Mouse (Mus musculus): ENCODE data around the gene Cactin. TPM values are rescaled to one million over a fixed set of nuclear protein-coding genes. Genes with fewer than 3 reads are reported as not detected.
A peak's percentile ranks its signal among the peaks of the same experiment; 100 is the strongest.

Gene Cactin
- polyA plus RNA-seq, 1 experiment from 2014 or later = 49.9 TPM

DNA sequence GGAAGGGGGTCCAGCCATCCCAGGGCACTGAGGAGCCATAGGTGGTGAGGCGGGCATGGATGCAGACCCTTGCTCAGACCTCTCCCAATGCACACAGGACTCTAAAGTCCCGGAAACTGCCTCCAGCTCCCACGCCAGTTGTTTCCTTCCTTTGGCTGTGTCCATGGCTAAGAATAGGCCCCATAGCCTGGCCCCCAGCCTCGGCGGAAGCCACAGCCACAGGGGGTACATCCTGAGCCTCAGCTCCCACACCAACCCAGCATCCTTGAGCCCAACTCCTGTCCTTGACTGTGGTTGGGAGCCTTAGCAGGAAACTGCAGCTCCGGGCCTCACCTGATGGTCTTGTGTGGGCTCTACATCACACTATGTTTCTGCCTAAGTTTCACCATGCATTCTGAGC, 6.0 kb downstream of the Cactin start:
- H3K27ac ChIP-seq (ENCODE audit: low read depth, low read length) = peak overlapping the region; percentile 70
- peak; percentile 26; the same call in 1 of the 2 replicates for ATAC-seq (replicated peaks; ENCODE audit: low FRiP score)
- no peak for DNase-seq (ENCODE audit: low spot score)
- H3K4me2 ChIP-seq = peak overlapping the region; percentile 24
- WGBS = 53% methylated on average over 6 of the region's 6 CpGs
- H3K36me3 ChIP-seq (ENCODE audit: control insufficient read depth, insufficient read depth, low read length) = peaks cover 50% of the 10 kb centered on the region
- H3K4me3 ChIP-seq (ENCODE audit: low read depth, low read length) = no peak overlapping the region
- H3K9me3 ChIP-seq (ENCODE audit: control insufficient read depth, low read length) = no peaks in the 10 kb centered on the region
- 0 out of 2 replicates have a peak overlapping the region, but pooled peaks have one; percentile 20 for H3K9ac ChIP-seq (ENCODE audit: low read depth, low read length)
- peaks cover 36% of the 10 kb centered on the region for H3K4me1 ChIP-seq (replicated peaks; ENCODE audit: control insufficient read depth, insufficient read depth, low read length)
- H3K27me3 ChIP-seq (replicated peaks; ENCODE audit: control insufficient read depth, insufficient read depth, low read length) = no peaks in the 10 kb centered on the region; the same call in 1 of the 2 replicates

GRCm38 (mm10) chr10:81327959-81328358, 7.1 kb downstream of the Cactin start:
- DNase-seq (ENCODE audit: low spot score) = no peak
- Histone ChIP-seq H3K27ac (ENCODE audit: low read depth, low read length) (peak overlapping the region; percentile 73), H3K27me3 (replicated peaks; ENCODE audit: control insufficient read depth, insufficient read depth, low read length) (peaks cover 8% of the 10 kb centered on the region), H3K4me3 (ENCODE audit: low read depth, low read length) (no peak overlapping the region), H3K9me3 (ENCODE audit: control insufficient read depth, low read length) (no peaks in the 10 kb centered on the region), H3K4me1 (replicated peaks; ENCODE audit: control insufficient read depth, insufficient read depth, low read length) (peaks cover 34% of the 10 kb centered on the region), H3K4me2 (peak overlapping the region; percentile 40), H3K9ac (ENCODE audit: low read depth, low read length) (0 out of 2 replicates have a peak overlapping the region, but pooled peaks have one; percentile 11), H3K36me3 (ENCODE audit: control insufficient read depth, insufficient read depth, low read length) (peaks cover 42% of the 10 kb centered on the region)
- ATAC-seq (replicated peaks; ENCODE audit: low FRiP score) = peak; percentile 33
- WGBS = 19% methylated on average over 2 of the region's 2 CpGs

DNA sequence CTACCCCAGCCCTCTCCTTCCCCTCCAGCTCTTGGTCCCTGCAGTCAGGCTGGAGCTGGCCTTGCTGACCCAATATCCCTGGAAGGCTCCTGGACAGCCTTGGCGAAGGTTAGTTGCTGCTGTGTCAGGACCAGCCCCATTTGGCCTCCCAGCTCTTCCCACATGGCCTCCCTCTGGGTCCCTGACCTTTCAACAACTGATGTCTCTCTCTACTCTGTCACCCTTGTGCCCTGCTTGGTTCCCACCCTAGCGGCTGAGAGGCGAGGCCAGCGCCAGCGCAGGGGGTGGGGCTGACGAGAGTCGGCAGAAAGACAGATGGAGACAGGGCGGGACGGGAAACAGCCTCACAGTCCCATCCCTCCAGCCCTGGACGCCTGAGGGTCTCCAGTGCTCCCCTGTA, 7.5 kb downstream of the Cactin start, which contains the start of gene Tbxa2r:
Gene Tbxa2r (plus strand): TSS at position 346 of the 400 bp plus-strand sequence.
- H3K4me2 ChIP-seq = peak within 1 kb of the TSS; percentile 40

DNA sequence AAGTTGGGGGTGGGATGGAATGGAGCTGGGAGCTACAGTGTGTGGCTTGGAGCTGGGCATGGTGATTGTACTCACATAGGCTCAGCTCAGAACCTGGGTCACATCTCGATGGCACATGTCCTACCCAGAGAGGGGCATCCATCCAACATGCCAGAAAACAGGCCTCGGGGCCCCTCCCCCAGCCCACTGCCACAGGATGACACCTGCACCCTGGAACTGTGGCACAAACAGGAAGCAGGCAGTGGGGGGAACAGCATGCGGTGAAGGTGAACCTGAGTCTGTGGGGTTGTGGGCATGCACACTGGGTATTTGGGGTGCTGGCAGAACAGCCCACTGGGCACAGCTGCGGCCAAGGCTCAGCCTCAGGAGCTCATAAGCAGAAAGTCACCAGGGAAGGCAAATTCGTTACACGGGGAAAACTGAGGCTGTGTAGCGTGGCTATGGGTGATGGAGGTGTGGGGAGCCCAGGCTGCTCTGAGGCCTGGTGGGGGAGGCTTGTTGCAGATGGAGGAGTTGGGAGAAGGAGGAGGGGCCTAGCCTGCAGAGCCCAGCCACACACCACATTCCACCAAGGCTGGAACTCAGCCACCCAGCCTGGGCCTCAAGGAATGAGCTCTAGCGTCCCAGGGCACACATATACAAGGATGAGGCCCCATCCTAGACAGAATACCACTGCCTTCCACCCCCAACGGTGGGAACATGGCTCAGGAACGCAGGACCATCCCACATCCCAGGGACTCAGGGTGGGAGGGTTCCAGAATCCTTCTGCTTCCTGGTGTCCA, 8.5 kb downstream of the Cactin start:
- no peaks in the 10 kb centered on the region for H3K9me3 ChIP-seq (ENCODE audit: control insufficient read depth, low read length)
- peak overlapping the region; percentile 60 for H3K27ac ChIP-seq (ENCODE audit: low read depth, low read length)
- H3K4me1 ChIP-seq (replicated peaks; ENCODE audit: control insufficient read depth, insufficient read depth, low read length) = peaks cover 34% of the 10 kb centered on the region
- peak overlapping the region; percentile 40 for H3K4me2 ChIP-seq
- ATAC-seq (replicated peaks; ENCODE audit: low FRiP score) (no peak), DNase-seq (ENCODE audit: low spot score) (no peak)
- H3K9ac ChIP-seq (ENCODE audit: low read depth, low read length) = no peak overlapping the region; the same call in 1 of the 2 replicates
- H3K36me3 ChIP-seq (ENCODE audit: control insufficient read depth, insufficient read depth, low read length) = peaks cover 27% of the 10 kb centered on the region
- peak overlapping the region; percentile 16; the same call in 1 of the 2 replicates for H3K4me3 ChIP-seq (ENCODE audit: low read depth, low read length)
- H3K27me3 ChIP-seq (replicated peaks; ENCODE audit: control insufficient read depth, insufficient read depth, low read length) = peaks cover 11% of the 10 kb centered on the region
- WGBS = 62% methylated on average over 10 of the region's 10 CpGs

More for the DNA sequence above, 7.5 kb downstream of the Cactin start, which contains the start of gene Tbxa2r:
- DNase-seq (ENCODE audit: low spot score) (peak; percentile 61), ATAC-seq (replicated peaks; ENCODE audit: low FRiP score) (peak; percentile 54)
- Histone ChIP-seq H3K4me3 (ENCODE audit: low read depth, low read length) (peak within 1 kb of the TSS; percentile 16; the same call in 1 of the 2 replicates), H3K9me3 (ENCODE audit: control insufficient read depth, low read length) (no peaks in the 10 kb centered on the region), H3K27ac (ENCODE audit: low read depth, low read length) (peak within 1 kb of the TSS; percentile 73), H3K9ac (ENCODE audit: low read depth, low read length) (peak within 1 kb of the TSS; percentile 11; the same call in 1 of the 2 replicates), H3K36me3 (ENCODE audit: control insufficient read depth, insufficient read depth, low read length) (peaks cover 37% of the 10 kb centered on the region), H3K27me3 (replicated peaks; ENCODE audit: control insufficient read depth, insufficient read depth, low read length) (peaks cover 11% of the 10 kb centered on the region), H3K4me1 (replicated peaks; ENCODE audit: control insufficient read depth, insufficient read depth, low read length) (peaks cover 34% of the 10 kb centered on the region)
- WGBS = 8% methylated on average over 10 of the region's 10 CpGs

DNA sequence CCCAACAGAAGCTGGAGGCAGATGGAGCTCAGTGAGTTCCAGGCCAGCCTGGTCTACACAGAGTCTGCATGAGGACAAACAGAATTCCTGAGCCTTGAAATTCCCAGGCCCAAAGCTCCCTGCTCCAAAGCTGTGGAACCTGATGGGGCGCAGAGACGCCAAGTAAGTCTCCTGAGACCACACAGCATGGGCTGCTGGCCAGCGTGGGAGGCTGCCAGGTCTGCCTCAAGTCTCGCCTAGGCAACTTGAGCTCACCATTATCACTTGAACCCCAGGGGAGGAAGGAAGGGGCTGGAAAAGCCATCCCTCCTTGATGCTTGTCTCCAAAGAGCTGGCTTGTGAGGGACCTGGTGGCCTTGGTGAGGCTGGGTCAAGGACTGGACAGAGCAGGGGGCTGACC, 9.1 kb downstream of the Cactin start:
- Histone ChIP-seq H3K9ac (ENCODE audit: low read depth, low read length) (no peak overlapping the region), H3K36me3 (ENCODE audit: control insufficient read depth, insufficient read depth, low read length) (peaks cover 21% of the 10 kb centered on the region), H3K4me1 (replicated peaks; ENCODE audit: control insufficient read depth, insufficient read depth, low read length) (peaks cover 34% of the 10 kb centered on the region), H3K27ac (ENCODE audit: low read depth, low read length) (peak overlapping the region; percentile 60; the same call in 1 of the 2 replicates), H3K9me3 (ENCODE audit: control insufficient read depth, low read length) (no peaks in the 10 kb centered on the region), H3K4me2 (peak overlapping the region; percentile 11; the same call in 1 of the 2 replicates), H3K4me3 (ENCODE audit: low read depth, low read length) (no peak overlapping the region), H3K27me3 (replicated peaks; ENCODE audit: control insufficient read depth, insufficient read depth, low read length) (peaks cover 11% of the 10 kb centered on the region)
- ATAC-seq (replicated peaks; ENCODE audit: low FRiP score) (no peak), DNase-seq (ENCODE audit: low spot score) (no peak)
- WGBS = 57% methylated on average over 4 of the region's 4 CpGs

DNA sequence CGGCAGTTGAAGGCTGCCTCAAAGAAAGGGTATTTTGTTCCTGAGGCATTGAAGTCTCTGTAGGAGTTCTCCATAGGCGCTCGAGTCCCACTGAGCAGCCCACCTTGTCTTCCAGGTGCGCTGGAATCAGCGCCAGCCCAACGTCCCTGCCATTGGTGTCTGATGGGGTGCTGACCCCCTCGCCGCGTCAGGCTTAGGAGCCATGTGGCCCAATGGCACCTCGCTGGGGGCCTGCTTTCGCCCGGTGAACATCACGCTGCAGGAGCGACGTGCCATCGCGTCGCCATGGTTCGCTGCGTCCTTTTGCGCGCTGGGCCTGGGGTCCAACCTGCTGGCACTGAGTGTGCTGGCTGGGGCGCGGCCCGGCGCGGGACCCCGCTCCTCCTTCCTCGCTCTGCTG, 11.4 kb downstream of the Cactin start:
- Histone ChIP-seq H3K4me2 (peak overlapping the region; percentile 41), H3K9me3 (ENCODE audit: control insufficient read depth, low read length) (no peaks in the 10 kb centered on the region), H3K27me3 (replicated peaks; ENCODE audit: control insufficient read depth, insufficient read depth, low read length) (peaks cover 13% of the 10 kb centered on the region), H3K4me1 (replicated peaks; ENCODE audit: control insufficient read depth, insufficient read depth, low read length) (peaks cover 31% of the 10 kb centered on the region), H3K9ac (ENCODE audit: low read depth, low read length) (no peak overlapping the region), H3K4me3 (ENCODE audit: low read depth, low read length) (peak overlapping the region; percentile 15; the same call in 1 of the 2 replicates), H3K27ac (ENCODE audit: low read depth, low read length) (no peak overlapping the region), H3K36me3 (ENCODE audit: control insufficient read depth, insufficient read depth, low read length) (no peaks in the 10 kb centered on the region; the same call in 1 of the 2 replicates)
- DNase-seq (ENCODE audit: low spot score) = no peak
- WGBS = 33% methylated on average over 29 of the region's 29 CpGs
- no peak for ATAC-seq (replicated peaks; ENCODE audit: low FRiP score)

DNA sequence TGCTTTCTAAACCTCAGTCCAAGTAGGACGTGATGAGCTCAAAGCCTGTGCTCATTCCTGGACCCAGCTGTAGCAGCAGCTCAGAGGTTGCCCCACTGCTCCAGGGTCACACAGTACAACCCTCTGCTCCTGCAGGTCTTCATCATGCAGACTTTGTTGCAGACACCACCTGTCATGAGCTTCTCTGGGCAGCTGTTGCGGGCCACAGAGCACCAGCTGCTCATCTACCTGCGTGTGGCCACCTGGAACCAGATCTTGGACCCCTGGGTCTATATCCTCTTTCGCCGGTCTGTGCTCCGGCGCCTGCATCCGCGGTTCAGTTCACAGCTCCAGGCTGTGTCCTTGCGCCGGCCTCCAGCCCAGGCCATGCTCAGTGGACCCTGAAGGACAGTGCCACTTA, 13.4 kb downstream of the Cactin start:
- H3K36me3 ChIP-seq (ENCODE audit: control insufficient read depth, insufficient read depth, low read length) = no peaks in the 10 kb centered on the region; the same call in 1 of the 2 replicates
- H3K4me1 ChIP-seq (replicated peaks; ENCODE audit: control insufficient read depth, insufficient read depth, low read length) = peaks cover 20% of the 10 kb centered on the region
- DNase-seq (ENCODE audit: low spot score) = no peak
- peaks cover 24% of the 10 kb centered on the region for H3K27me3 ChIP-seq (replicated peaks; ENCODE audit: control insufficient read depth, insufficient read depth, low read length)
- ATAC-seq (replicated peaks; ENCODE audit: low FRiP score) = no peak
- no peak overlapping the region for H3K4me3 ChIP-seq (ENCODE audit: low read depth, low read length)
- H3K27ac ChIP-seq (ENCODE audit: low read depth, low read length) = no peak overlapping the region
- no peak overlapping the region for H3K9ac ChIP-seq (ENCODE audit: low read depth, low read length)
- H3K9me3 ChIP-seq (ENCODE audit: control insufficient read depth, low read length) = no peaks in the 10 kb centered on the region
- no peak overlapping the region for H3K4me2 ChIP-seq
- WGBS = 69% methylated on average over 11 of the region's 11 CpGs

- no peak for ATAC-seq (replicated peaks; ENCODE audit: low FRiP score)
- no peak overlapping the region for H3K4me3 ChIP-seq (ENCODE audit: low read depth, low read length)
- H3K9me3 ChIP-seq (ENCODE audit: control insufficient read depth, low read length) = no peaks in the 10 kb centered on the region
- no peak overlapping the region for H3K9ac ChIP-seq (ENCODE audit: low read depth, low read length)
- H3K4me2 ChIP-seq = no peak overlapping the region
- peaks cover 19% of the 10 kb centered on the region for H3K4me1 ChIP-seq (replicated peaks; ENCODE audit: control insufficient read depth, insufficient read depth, low read length)
- H3K27ac ChIP-seq (ENCODE audit: low read depth, low read length) = no peak overlapping the region
- peaks cover 24% of the 10 kb centered on the region for H3K27me3 ChIP-seq (replicated peaks; ENCODE audit: control insufficient read depth, insufficient read depth, low read length)
- H3K36me3 ChIP-seq (ENCODE audit: control insufficient read depth, insufficient read depth, low read length) = no peaks in the 10 kb centered on the region; the same call in 1 of the 2 replicates
- 57% methylated on average over 18 of the region's 19 CpGs for WGBS
- no peak for DNase-seq (ENCODE audit: low spot score)
Measured at GRCm38 (mm10) chr10:81335393-81336340, 14.8 kb downstream of the Cactin start.
